Mouse (Mus musculus) midbrain, embryonic 13.5 days (tissue): Measurements from ENCODE around the gene Lgr5. TPM values are rescaled to one million over a fixed set of nuclear protein-coding genes. Genes with fewer than 3 reads are reported as not detected.

Source experiments
- ATAC-seq: fragments of 200-750 bp; cut with Nextera tagmentation; 2 replicates; pipeline ENCODE4 v1.8.0; 2017; ENCODE audit warnings: mild to moderate bottlenecking, moderate TSS enrichment, moderate library complexity
- H3K27ac ChIP-seq: fragments of 300-500 bp; sonication (generic); 2 replicates; pipeline ENCODE4 v1.5.1; 2015; ENCODE audit warnings: inconsistent platforms, mild to moderate bottlenecking, moderate library complexity
- H3K27me3 ChIP-seq: fragments of 300-500 bp; sonication (generic); 2 replicates; pipeline ENCODE4 v1.6.1; 2015; ENCODE audit warnings: mild to moderate bottlenecking, inconsistent platforms
- H3K36me3 ChIP-seq: fragments of 300-500 bp; sonication (generic); 2 replicates; pipeline ENCODE4 v1.6.1; 2015; ENCODE audit warnings: mild to moderate bottlenecking, inconsistent platforms
- H3K4me1 ChIP-seq: fragments of 300-500 bp; sonication (generic); replicated peaks from 2 replicates; pipeline ENCODE4 v1.6.1; 2015; ENCODE audit warnings: inconsistent platforms
- H3K4me2 ChIP-seq: fragments of 300-500 bp; sonication (generic); replicated peaks from 2 replicates; pipeline ENCODE4 v1.6.1; 2015; ENCODE audit warnings: moderate library complexity, mild to moderate bottlenecking, inconsistent platforms
- H3K4me3 ChIP-seq: fragments of 300-500 bp; sonication (generic); replicated peaks from 2 replicates; pipeline ENCODE4 v1.5.1; 2015; ENCODE audit warnings: mild to moderate bottlenecking, inconsistent platforms
- H3K9ac ChIP-seq: fragments of 300-500 bp; sonication (generic); replicated peaks from 2 replicates; pipeline ENCODE4 v1.6.1; 2015; ENCODE audit warnings: mild to moderate bottlenecking, inconsistent platforms
- H3K9me3 ChIP-seq: fragments of 300-500 bp; sonication (generic); 2 replicates; pipeline ENCODE4 v1.6.1; 2016; ENCODE audit warnings: mild to moderate bottlenecking, inconsistent platforms
- WGBS: fragments of 180-500 bp; shearing (Covaris S2); methylation state at CpG from one replicate; pipeline ENCODE4 v1.1.7; 2015; 5-methylcytosine and 5-hydroxymethylcytosine counted together
- polyA plus RNA-seq: library from polyadenylated mRNA; unstranded; fragments of >200 nt; fragmentation: Nextera tagmentation; extraction: Ambion mirVana; gene quantifications from 2 replicates; pipeline ENCODE4 v1.2.1, GENCODE M21; 2015

The Lgr5 gene
- polyA plus RNA-seq, 1 experiment from 2014 or later, result 2.9 TPM

GRCm38 (mm10) chr10:115529768-115530167 lies 57.8 kb downstream of the Lgr5 start:
- ATAC-seq, result no peak
- Histone ChIP-seq H3K27me3 (no peaks in the 10 kb centered on the region), H3K4me2 (no peak overlapping the region), H3K9ac (no peak overlapping the region), H3K27ac (no peak overlapping the region), H3K4me1 (no peaks in the 10 kb centered on the region), H3K9me3 (no peaks in the 10 kb centered on the region; the same call in 1 of the 2 replicates), H3K4me3 (no peak overlapping the region), H3K36me3 (no peaks in the 10 kb centered on the region)
- 83% methylated on average over 12 of the region's 12 CpGs for WGBS

GRCm38 (mm10) chr10:115528892-115529291 lies 58.7 kb downstream of the Lgr5 start:
- no peak overlapping the region for H3K4me3 ChIP-seq
- H3K9me3 ChIP-seq, result no peaks in the 10 kb centered on the region
- 80% methylated on average over 4 of the region's 4 CpGs for WGBS
- H3K4me2 ChIP-seq, result no peak overlapping the region
- H3K4me1 ChIP-seq, result no peaks in the 10 kb centered on the region
- no peaks in the 10 kb centered on the region for H3K36me3 ChIP-seq
- no peak overlapping the region for H3K27ac ChIP-seq
- no peak overlapping the region for H3K9ac ChIP-seq
- H3K27me3 ChIP-seq, result no peaks in the 10 kb centered on the region
- ATAC-seq, result no peak

- no peaks in the 10 kb centered on the region for H3K9me3 ChIP-seq
- 6% methylated on average over 4 of the region's 4 CpGs for WGBS
- ATAC-seq, result no peak
- H3K4me2 ChIP-seq, result no peak overlapping the region
- H3K4me1 ChIP-seq, result 0 out of 2 replicates have a peak, but pooled peaks cover 9% of the 10 kb centered on the region
- no peak overlapping the region for H3K27ac ChIP-seq
- H3K27me3 ChIP-seq, result peaks cover 8% of the 10 kb centered on the region; the same call in 1 of the 2 replicates
- no peaks in the 10 kb centered on the region for H3K36me3 ChIP-seq
- H3K9ac ChIP-seq, result no peak overlapping the region
- H3K4me3 ChIP-seq, result no peak overlapping the region
Observed at GRCm38 (mm10) chr10:115521081-115521451, 66.5 kb downstream of the Lgr5 start.

GRCm38 (mm10) chr10:115520200-115521080 lies 67.1 kb downstream of the Lgr5 start:
- H3K27ac ChIP-seq, result no peak overlapping the region
- H3K36me3 ChIP-seq, result no peaks in the 10 kb centered on the region
- no peak overlapping the region for H3K9ac ChIP-seq
- WGBS, result 28% methylated on average over 17 of the region's 17 CpGs
- peaks cover 8% of the 10 kb centered on the region; the same call in 1 of the 2 replicates for H3K27me3 ChIP-seq
- 0 out of 2 replicates have a peak, but pooled peaks cover 9% of the 10 kb centered on the region for H3K4me1 ChIP-seq
- no peak for ATAC-seq
- no peak overlapping the region for H3K4me2 ChIP-seq
- H3K4me3 ChIP-seq, result no peak overlapping the region
- no peaks in the 10 kb centered on the region for H3K9me3 ChIP-seq

GRCm38 (mm10) chr10:115518845-115519244 lies 68.7 kb downstream of the Lgr5 start:
- WGBS, result 91% methylated on average over 3 of the region's 3 CpGs
- no peak overlapping the region for H3K4me2 ChIP-seq

GRCm38 (mm10) chr10:115515503-115515902 lies 72.1 kb downstream of the Lgr5 start:
- Histone ChIP-seq H3K9me3 (no peaks in the 10 kb centered on the region), H3K27ac (no peak overlapping the region), H3K4me2 (no peak overlapping the region), H3K27me3 (peaks cover 3% of the 10 kb centered on the region; the same call in 1 of the 2 replicates), H3K4me3 (no peak overlapping the region), H3K4me1 (0 out of 2 replicates have a peak, but pooled peaks cover 2% of the 10 kb centered on the region), H3K9ac (no peak overlapping the region), H3K36me3 (no peaks in the 10 kb centered on the region)
- WGBS, result 90% methylated on average over 7 of the region's 7 CpGs
- ATAC-seq, result no peak

More at GRCm38 (mm10) chr10:115518845-115519244, 68.7 kb downstream of the Lgr5 start:
- no peak for ATAC-seq
- peaks cover 8% of the 10 kb centered on the region; the same call in 1 of the 2 replicates for H3K27me3 ChIP-seq
- H3K4me1 ChIP-seq, result 0 out of 2 replicates have a peak, but pooled peaks cover 9% of the 10 kb centered on the region
- no peaks in the 10 kb centered on the region for H3K36me3 ChIP-seq
- H3K27ac ChIP-seq, result no peak overlapping the region
- H3K9ac ChIP-seq, result no peak overlapping the region
- no peak overlapping the region for H3K4me3 ChIP-seq
- H3K9me3 ChIP-seq, result no peaks in the 10 kb centered on the region

GRCm38 (mm10) chr10:115510959-115511358 lies 76.6 kb downstream of the Lgr5 start:
- Histone ChIP-seq H3K27me3 (no peaks in the 10 kb centered on the region), H3K27ac (no peak overlapping the region), H3K36me3 (no peaks in the 10 kb centered on the region), H3K9me3 (no peaks in the 10 kb centered on the region), H3K9ac (no peak overlapping the region), H3K4me1 (no peaks in the 10 kb centered on the region), H3K4me2 (no peak overlapping the region), H3K4me3 (no peak overlapping the region)
- ATAC-seq, result no peak
- 91% methylated on average over 5 of the region's 5 CpGs for WGBS

GRCm38 (mm10) chr10:115505631-115506239 lies 81.8 kb downstream of the Lgr5 start:
- no peaks in the 10 kb centered on the region for H3K9me3 ChIP-seq
- ATAC-seq, result no peak
- WGBS, result 90% methylated on average over 16 of the region's 16 CpGs

GRCm38 (mm10) chr10:115505155-115505554 lies 82.4 kb downstream of the Lgr5 start:
- 93% methylated on average over 10 of the region's 10 CpGs for WGBS
- no peaks in the 10 kb centered on the region for H3K36me3 ChIP-seq
- no peaks in the 10 kb centered on the region for H3K4me1 ChIP-seq
- no peak overlapping the region for H3K4me2 ChIP-seq
- H3K27me3 ChIP-seq, result no peaks in the 10 kb centered on the region
- H3K27ac ChIP-seq, result no peak overlapping the region
- no peak overlapping the region for H3K4me3 ChIP-seq
- no peaks in the 10 kb centered on the region for H3K9me3 ChIP-seq
- no peak for ATAC-seq
- H3K9ac ChIP-seq, result no peak overlapping the region

More at GRCm38 (mm10) chr10:115505631-115506239, 81.8 kb downstream of the Lgr5 start:
- Histone ChIP-seq H3K36me3 (no peaks in the 10 kb centered on the region), H3K4me1 (no peaks in the 10 kb centered on the region), H3K4me2 (no peak overlapping the region), H3K9ac (no peak overlapping the region), H3K27ac (no peak overlapping the region), H3K27me3 (no peaks in the 10 kb centered on the region), H3K4me3 (no peak overlapping the region)

GRCm38 (mm10) chr10:115493778-115494141 lies 93.8 kb downstream of the Lgr5 start:
- H3K4me1 ChIP-seq, result peaks cover 14% of the 10 kb centered on the region
- H3K36me3 ChIP-seq, result no peaks in the 10 kb centered on the region
- no peak; the same call in 1 of the 2 replicates for ATAC-seq
- peak overlapping the region; percentile 19 for H3K4me3 ChIP-seq
- peak overlapping the region; percentile 38 for H3K4me2 ChIP-seq
- no peak overlapping the region; the same call in 1 of the 2 replicates for H3K9ac ChIP-seq
- H3K9me3 ChIP-seq, result no peaks in the 10 kb centered on the region
- H3K27ac ChIP-seq, result no peak overlapping the region
- WGBS, result 5% methylated on average over 6 of the region's 7 CpGs
- no peaks in the 10 kb centered on the region for H3K27me3 ChIP-seq

- H3K4me3 ChIP-seq, result peak overlapping the region; percentile 19
- no peaks in the 10 kb centered on the region for H3K27me3 ChIP-seq
- peak; percentile 69 for ATAC-seq
- no peak overlapping the region; the same call in 1 of the 2 replicates for H3K9ac ChIP-seq
- H3K9me3 ChIP-seq, result no peaks in the 10 kb centered on the region
- 52% methylated on average over 12 of the region's 12 CpGs for WGBS
- no peaks in the 10 kb centered on the region for H3K36me3 ChIP-seq
- H3K27ac ChIP-seq, result no peak overlapping the region
- peak overlapping the region; percentile 38 for H3K4me2 ChIP-seq
- H3K4me1 ChIP-seq, result peaks cover 14% of the 10 kb centered on the region
Observed at GRCm38 (mm10) chr10:115492956-115493777, 94.4 kb downstream of the Lgr5 start.
